Mouse (Mus musculus) heart, embryonic 12.5 days (tissue): ENCODE data around the gene Polr3g. TPM values are rescaled to one million over a fixed set of nuclear protein-coding genes. Genes with fewer than 3 reads are reported as not detected.
"Not testable (repeated sequence)": the region's sequence is repeated elsewhere in the genome, so short reads cannot be mapped to it uniquely, and the experiment has no call there.

ENCODE experiments used
- ATAC-seq: fragments of 200-750 bp; cut with Nextera tagmentation; 2 replicates; pipeline ENCODE4 v1.8.0; 2017; ENCODE audit warnings: moderate TSS enrichment, moderate library complexity; ENCODE audit not compliant: insufficient number of reproducible peaks, low FRiP score
- H3K27ac ChIP-seq: fragments of 300-500 bp; sonication (generic); 2 replicates; pipeline ENCODE4 v1.5.1; 2016; ENCODE audit warnings: mild to moderate bottlenecking, moderate library complexity; ENCODE audit not compliant: poor library complexity, severe bottlenecking
- H3K27me3 ChIP-seq: fragments of 300-500 bp; sonication (generic); replicated peaks from 2 replicates; pipeline ENCODE4 v1.6.1; 2016; ENCODE audit warnings: mild to moderate bottlenecking, moderate library complexity
- H3K36me3 ChIP-seq: fragments of 300-500 bp; sonication (generic); 2 replicates; pipeline ENCODE4 v1.6.1; 2016; ENCODE audit warnings: mild to moderate bottlenecking, moderate library complexity
- H3K4me1 ChIP-seq: fragments of 300-500 bp; sonication (generic); replicated peaks from 2 replicates; pipeline ENCODE4 v1.6.1; 2016; ENCODE audit warnings: mild to moderate bottlenecking
- H3K4me2 ChIP-seq: fragments of 300-500 bp; sonication (generic); 2 replicates; pipeline ENCODE4 v1.6.1; 2016; ENCODE audit warnings: mild to moderate bottlenecking, moderate library complexity
- H3K4me3 ChIP-seq: fragments of 300-500 bp; sonication (generic); 2 replicates; pipeline ENCODE4 v1.5.1; 2016; ENCODE audit warnings: mild to moderate bottlenecking
- H3K9ac ChIP-seq: fragments of 300-500 bp; sonication (generic); 2 replicates; pipeline ENCODE4 v1.6.1; 2016; ENCODE audit warnings: mild to moderate bottlenecking, moderate library complexity
- H3K9me3 ChIP-seq: fragments of 300-500 bp; sonication (generic); replicated peaks from 2 replicates; pipeline ENCODE4 v1.6.1; 2016; ENCODE audit warnings: mild to moderate bottlenecking, moderate library complexity
- WGBS: fragments of 180-500 bp; shearing (Covaris S2); methylation state at CpG from one replicate; pipeline ENCODE4 v1.1.7; 2016; 5-methylcytosine and 5-hydroxymethylcytosine counted together
- polyA plus RNA-seq: library from polyadenylated mRNA; unstranded; fragments of >200 nt; fragmentation: Nextera tagmentation; extraction: Ambion mirVana; gene quantifications from 2 replicates; pipeline ENCODE4 v1.2.1, GENCODE M21; 2016

Gene Polr3g
- polyA plus RNA-seq, 1 experiment from 2014 or later: 20.7 TPM

GRCm38 (mm10) chr13:81656091-81656850, 54.5 kb downstream of the Polr3g start:
- ATAC-seq: no peak
- WGBS: 47% methylated on average over 14 of the region's 14 CpGs
- H3K4me2 ChIP-seq: peak overlapping the region; percentile 71
- H3K9ac ChIP-seq: no peak overlapping the region
- no peak overlapping the region for H3K4me3 ChIP-seq
- H3K9me3 ChIP-seq: no peaks in the 10 kb centered on the region
- peaks cover 9% of the 10 kb centered on the region for H3K4me1 ChIP-seq
- no peaks in the 10 kb centered on the region for H3K27me3 ChIP-seq
- H3K36me3 ChIP-seq: 0 out of 2 replicates have a peak, but pooled peaks cover under 1% of the 10 kb centered on the region
- no peak overlapping the region for H3K27ac ChIP-seq

DNA sequence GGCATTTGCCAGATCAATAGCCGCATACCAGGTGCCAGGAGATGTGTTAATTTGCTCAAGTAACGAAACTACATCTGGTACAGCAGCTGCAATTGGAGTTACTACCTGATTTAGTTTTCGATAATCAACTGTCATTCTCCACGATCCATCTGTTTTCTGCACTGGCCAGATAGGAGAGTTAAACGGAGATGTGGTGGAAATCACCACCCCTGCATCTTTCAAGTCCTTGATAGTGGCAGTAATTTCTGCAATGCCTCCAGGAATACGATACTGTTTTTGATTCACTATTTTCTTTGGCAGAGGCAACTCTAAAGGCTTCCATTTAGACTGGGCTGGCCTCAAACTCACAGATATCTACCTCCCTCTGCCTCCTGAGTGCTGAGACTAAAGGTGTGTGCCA, 60.4 kb downstream of the Polr3g start:
- not testable (repeated sequence) for H3K27ac ChIP-seq, H3K36me3 ChIP-seq, H3K9me3 ChIP-seq, H3K4me2 ChIP-seq, ATAC-seq, H3K9ac ChIP-seq, H3K4me3 ChIP-seq, H3K4me1 ChIP-seq, H3K27me3 ChIP-seq
- 58% methylated on average over 5 of the region's 6 CpGs for WGBS

- H3K4me3 ChIP-seq: no peak overlapping the region
- H3K9ac ChIP-seq: no peak overlapping the region
- 76% methylated on average over 6 of the region's 6 CpGs for WGBS
- peaks cover 8% of the 10 kb centered on the region for H3K4me1 ChIP-seq
- H3K27ac ChIP-seq: no peak overlapping the region
- H3K36me3 ChIP-seq: no peaks in the 10 kb centered on the region
- H3K27me3 ChIP-seq: no peaks in the 10 kb centered on the region
- H3K9me3 ChIP-seq: no peaks in the 10 kb centered on the region; the same call in 1 of the 2 replicates
- no peak for ATAC-seq
- H3K4me2 ChIP-seq: no peak overlapping the region
Observed at GRCm38 (mm10) chr13:81646348-81646747, 64.5 kb downstream of the Polr3g start.

GRCm38 (mm10) chr13:81644047-81644565, 66.7 kb downstream of the Polr3g start:
- Histone ChIP-seq H3K27ac (no peak overlapping the region), H3K4me3 (no peak overlapping the region), H3K27me3 (no peaks in the 10 kb centered on the region), H3K9ac (no peak overlapping the region), H3K36me3 (no peaks in the 10 kb centered on the region), H3K4me1 (peaks cover 8% of the 10 kb centered on the region), H3K4me2 (no peak overlapping the region), H3K9me3 (no peaks in the 10 kb centered on the region; the same call in 1 of the 2 replicates)
- 83% methylated on average over 11 of the region's 11 CpGs for WGBS
- no peak for ATAC-seq

DNA sequence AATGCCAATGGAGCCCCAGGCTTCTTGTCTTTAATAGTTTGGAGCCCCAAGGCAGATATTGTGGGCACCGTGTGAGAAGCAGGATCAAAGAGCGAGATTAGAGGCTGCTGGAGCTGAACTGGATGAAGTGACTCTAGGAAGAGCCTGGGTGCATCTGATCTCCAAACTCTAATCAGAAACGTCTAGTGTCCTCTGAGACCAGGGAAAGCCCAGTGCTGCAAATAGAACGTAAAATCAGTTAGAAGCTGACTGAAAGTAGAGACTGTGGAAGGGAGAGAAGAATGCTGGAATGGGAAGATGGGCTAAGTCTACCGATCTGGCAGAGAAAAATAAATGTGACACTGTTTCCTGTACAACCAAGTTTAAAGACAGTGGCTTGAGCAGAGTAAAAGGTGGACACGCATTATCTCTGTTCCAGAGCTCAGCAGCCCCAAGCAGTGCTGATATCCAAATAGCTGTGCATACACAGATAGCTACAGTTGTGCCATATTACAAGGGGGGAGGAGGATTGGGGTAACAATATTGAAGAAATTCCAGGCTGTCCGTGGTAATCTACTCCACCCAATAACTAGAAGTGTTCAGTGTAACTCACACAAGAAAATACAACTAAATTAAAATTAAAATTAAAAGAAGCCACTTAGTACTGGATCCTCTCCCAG, 68.2 kb downstream of the Polr3g start:
- no peaks in the 10 kb centered on the region for H3K36me3 ChIP-seq
- peak overlapping the region; percentile 13; the same call in 1 of the 2 replicates for H3K4me2 ChIP-seq
- H3K27me3 ChIP-seq: no peaks in the 10 kb centered on the region
- ATAC-seq: peak; percentile 42; the same call in 1 of the 2 replicates
- peaks cover 8% of the 10 kb centered on the region for H3K4me1 ChIP-seq
- no peak overlapping the region for H3K9ac ChIP-seq
- H3K27ac ChIP-seq: no peak overlapping the region
- WGBS: 29% methylated on average over 7 of the region's 7 CpGs
- H3K9me3 ChIP-seq: no peaks in the 10 kb centered on the region; the same call in 1 of the 2 replicates
- H3K4me3 ChIP-seq: no peak overlapping the region

DNA sequence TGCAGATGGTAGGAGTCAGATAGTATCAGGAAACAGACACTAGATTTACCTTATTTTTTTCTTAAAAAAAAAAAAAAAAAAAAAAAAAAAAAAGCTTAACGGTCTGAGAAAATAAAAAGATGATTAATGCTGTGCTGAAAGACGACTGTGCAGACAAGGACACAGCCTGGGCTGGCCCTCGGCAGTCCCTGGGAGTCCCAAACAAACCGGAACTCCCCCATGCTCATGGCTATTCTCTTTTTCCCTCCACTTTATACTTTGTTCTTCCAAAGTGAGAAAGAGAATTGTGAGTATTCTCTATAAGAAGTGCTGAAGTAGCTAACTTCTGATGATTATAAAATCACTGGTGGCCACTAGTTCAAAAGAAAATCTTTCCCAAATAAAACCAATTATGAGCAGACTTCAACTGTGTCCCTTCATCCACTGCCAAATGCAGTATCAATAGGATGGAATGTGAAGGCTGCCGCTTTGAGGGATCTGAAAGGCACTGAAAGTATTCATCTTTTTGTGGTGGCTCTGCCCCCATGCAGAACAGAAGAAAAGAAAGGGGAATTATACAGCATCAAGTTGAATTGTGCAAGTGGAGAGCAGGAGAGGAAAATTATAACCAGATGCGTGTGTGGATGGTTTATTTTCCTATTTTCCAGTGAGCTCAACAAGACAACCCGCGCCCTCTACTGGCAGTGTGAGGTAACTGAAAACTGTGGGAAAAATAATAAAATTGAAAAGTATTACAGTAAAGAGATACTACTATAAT, 69.3 kb downstream of the Polr3g start:
- Histone ChIP-seq H3K27me3 (no peaks in the 10 kb centered on the region), H3K36me3 (no peaks in the 10 kb centered on the region), H3K4me1 (peaks cover 8% of the 10 kb centered on the region), H3K9ac (no peak overlapping the region), H3K9me3 (no peaks in the 10 kb centered on the region), H3K4me3 (0 out of 2 replicates have a peak overlapping the region, but pooled peaks have one; percentile 11), H3K27ac (no peak overlapping the region), H3K4me2 (peak overlapping the region; percentile 40)
- 18% methylated on average over 8 of the region's 8 CpGs for whole genome bisulfite sequencing
- ATAC-seq: no peak

DNA sequence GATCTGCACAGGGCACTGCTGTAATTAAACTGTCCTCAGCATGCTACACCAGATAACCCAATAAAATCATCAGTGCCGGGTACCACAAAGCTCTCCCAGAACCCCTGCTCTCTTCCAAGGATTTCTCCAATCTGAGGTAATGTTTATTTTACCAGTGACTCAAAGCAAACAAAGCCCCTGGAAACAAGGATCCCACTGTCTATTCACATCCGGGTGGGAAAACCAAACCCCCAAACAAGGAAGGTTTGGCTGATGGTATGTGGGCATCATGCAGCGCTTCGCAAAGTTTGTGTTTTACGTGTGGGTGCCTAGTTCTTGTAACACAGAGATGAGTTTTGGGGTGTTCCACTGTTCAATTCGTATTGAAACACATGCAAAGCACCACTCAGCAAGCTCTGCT, 69.9 kb downstream of the Polr3g start:
- ATAC-seq: no peak
- Histone ChIP-seq H3K27me3 (no peaks in the 10 kb centered on the region), H3K4me2 (no peak overlapping the region), H3K4me1 (peaks cover 8% of the 10 kb centered on the region), H3K9me3 (no peaks in the 10 kb centered on the region), H3K36me3 (no peaks in the 10 kb centered on the region), H3K9ac (no peak overlapping the region), H3K4me3 (no peak overlapping the region), H3K27ac (no peak overlapping the region)
- WGBS: 43% methylated on average over 6 of the region's 6 CpGs

DNA sequence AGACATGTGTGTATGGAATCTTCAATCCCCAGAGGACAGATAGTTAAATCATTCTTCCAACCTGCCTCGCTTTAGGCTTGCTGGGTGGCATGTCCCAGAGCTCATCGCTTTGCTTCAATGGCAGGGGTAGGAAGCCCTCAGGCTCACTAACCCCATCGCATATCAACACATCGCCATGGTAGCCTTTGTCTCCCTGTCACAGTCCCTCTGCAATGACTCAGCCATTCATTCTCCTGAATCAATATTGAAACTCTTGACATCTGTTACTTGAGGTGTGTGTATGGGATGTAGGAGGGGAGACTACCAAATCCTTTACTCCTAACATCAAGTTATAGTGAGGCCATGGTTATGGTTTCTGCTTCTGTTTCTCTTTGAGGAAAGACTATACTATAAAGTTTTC, 71.2 kb downstream of the Polr3g start:
- Histone ChIP-seq H3K27ac (no peak overlapping the region), H3K9ac (no peak overlapping the region), H3K4me2 (no peak overlapping the region), H3K4me3 (no peak overlapping the region), H3K27me3 (peaks cover 2% of the 10 kb centered on the region; the same call in 1 of the 2 replicates), H3K36me3 (no peaks in the 10 kb centered on the region), H3K9me3 (no peaks in the 10 kb centered on the region), H3K4me1 (peaks cover 8% of the 10 kb centered on the region)
- 43% methylated on average over 4 of the region's 4 CpGs for WGBS
- no peak for ATAC-seq

DNA sequence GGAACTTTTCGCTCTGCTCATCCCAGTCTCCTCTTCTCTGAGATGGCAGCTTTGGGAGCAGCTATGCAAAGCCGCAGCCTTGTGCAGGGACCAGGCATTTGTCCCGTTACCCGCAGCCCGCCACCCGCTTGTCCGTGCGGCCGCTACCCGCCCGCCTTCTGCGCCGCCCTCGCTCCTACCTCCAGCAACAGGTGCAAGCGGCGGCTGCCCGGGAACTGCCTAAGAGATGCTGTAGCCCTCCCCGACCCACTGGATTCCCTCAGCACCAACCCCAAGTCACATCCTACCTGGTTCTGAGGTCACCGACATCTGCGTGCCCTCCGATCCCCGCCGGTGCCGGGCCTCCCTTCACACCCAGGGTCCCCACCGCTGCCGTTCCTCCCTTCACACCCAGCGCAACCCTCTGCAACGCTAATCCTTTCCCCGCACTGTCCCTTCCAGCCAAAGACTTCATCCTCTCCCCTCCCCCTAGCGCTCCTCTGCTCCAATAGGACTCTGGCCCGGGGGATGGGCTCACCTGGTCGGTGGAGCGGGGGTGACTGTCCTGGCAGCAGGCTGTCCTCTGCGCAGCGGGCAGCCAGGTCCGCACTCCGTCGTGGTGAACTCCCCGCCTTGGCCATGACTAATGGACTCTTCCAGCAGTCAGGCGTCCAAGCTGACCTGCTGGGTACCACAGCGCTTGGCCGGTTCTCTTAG, 77.9 kb downstream of the Polr3g start, which contains the start of gene Adgrv1:
Gene Adgrv1 (minus strand): TSS at position 435 of the 696 bp plus-strand sequence.
- Histone ChIP-seq H3K36me3 (no peaks in the 10 kb centered on the region), H3K4me2 (peak within 1 kb of the TSS; percentile 96), H3K4me3 (peak within 1 kb of the TSS; percentile 60), H3K9me3 (no peaks in the 10 kb centered on the region), H3K27ac (no peak within 1 kb of the TSS), H3K9ac (peak within 1 kb of the TSS; percentile 64), H3K4me1 (peaks cover 7% of the 10 kb centered on the region; the same call in 1 of the 2 replicates), H3K27me3 (peaks cover 30% of the 10 kb centered on the region)
- WGBS: 1% methylated on average over 42 of the region's 42 CpGs
- ATAC-seq: peak; percentile 97

GRCm38 (mm10) chr13:81630566-81630965, 80.2 kb downstream of the Polr3g start:
- Histone ChIP-seq H3K27ac (no peak overlapping the region), H3K4me1 (peaks cover 7% of the 10 kb centered on the region; the same call in 1 of the 2 replicates), H3K9ac (no peak overlapping the region), H3K4me2 (no peak overlapping the region), H3K36me3 (no peaks in the 10 kb centered on the region), H3K27me3 (peaks cover 30% of the 10 kb centered on the region), H3K9me3 (no peaks in the 10 kb centered on the region), H3K4me3 (no peak overlapping the region)
- no peak for ATAC-seq
- WGBS: 68% methylated on average over 5 of the region's 5 CpGs
